Mouse (Mus musculus) hindbrain, postnatal 0 days (tissue): Measurements from ENCODE around the gene Crb2. TPM values are rescaled to one million over a fixed set of nuclear protein-coding genes. Genes with fewer than 3 reads are reported as not detected.

Experiments used
- ATAC-seq: fragments of 200-750 bp; cut with Nextera tagmentation; 2 replicates; pipeline ENCODE4 v1.8.0; 2017; ENCODE audit warnings: mild to moderate bottlenecking, moderate TSS enrichment, moderate library complexity
- DNase-seq: peaks from one replicate; pipeline ENCODE4 v3.0.0-alpha.2; 2015; ENCODE audit warnings: low spot score
- H3K27ac ChIP-seq: fragments of 300-500 bp; sonication (generic); 2 replicates; pipeline ENCODE4 v1.5.1; 2014; ENCODE audit warnings: mild to moderate bottlenecking
- H3K27me3 ChIP-seq: fragments of 300-500 bp; sonication (generic); 2 replicates; pipeline ENCODE4 v1.6.1; 2014; ENCODE audit warnings: low read length, mixed read lengths; ENCODE audit not compliant: insufficient read depth
- H3K36me3 ChIP-seq: fragments of 300-500 bp; sonication (generic); 2 replicates; pipeline ENCODE4 v1.6.1; 2014; ENCODE audit warnings: low read length, mixed read lengths; ENCODE audit not compliant: insufficient read depth
- H3K4me1 ChIP-seq: fragments of 300-500 bp; sonication (generic); 2 replicates; pipeline ENCODE4 v1.6.1; 2014; ENCODE audit warnings: antibody characterized with exemption, low read length, mixed read lengths; ENCODE audit not compliant: insufficient read depth
- H3K4me2 ChIP-seq: fragments of 300-500 bp; sonication (generic); 2 replicates; pipeline ENCODE4 v1.6.1; 2014; ENCODE audit warnings: low read depth, mild to moderate bottlenecking, low read length, moderate library complexity, mixed read lengths
- H3K4me3 ChIP-seq: fragments of 300-500 bp; sonication (generic); 2 replicates; pipeline ENCODE4 v1.5.1; 2014; ENCODE audit warnings: low read length
- H3K9ac ChIP-seq: fragments of 300-500 bp; sonication (generic); replicated peaks from 2 replicates; pipeline ENCODE4 v1.6.1; 2014; ENCODE audit warnings: mild to moderate bottlenecking, low read length, moderate library complexity, mixed read lengths
- H3K9me3 ChIP-seq: fragments of 300-500 bp; sonication (generic); 2 replicates; pipeline ENCODE4 v1.6.1; 2016; ENCODE audit warnings: low read length, mixed read lengths
- CTCF ChIP-seq: IDR thresholded peaks from 2 replicates; pipeline ENCODE4 v1.5.1; 2016; ENCODE audit warnings: antibody characterized with exemption, control low read depth, low read depth
- WGBS: fragments of 180-500 bp; shearing (Covaris S2); extraction: QIAGEN DNeasy Blood & Tissue Kit; methylation state at CpG from one replicate; pipeline ENCODE4 v1.1.7; 2014; 5-methylcytosine and 5-hydroxymethylcytosine counted together
- polyA plus RNA-seq: library from polyadenylated mRNA; unstranded; fragments of >200 nt; fragmentation: Nextera tagmentation; extraction: Ambion mirVana; gene quantifications from 2 replicates; pipeline ENCODE4 v1.2.1, GENCODE M21; 2015
- total RNA-seq: library from RNA; depleted of rRNA; stranded (reverse); fragments of >200 nt; gene quantifications from 2 replicates; pipeline ENCODE4 v1.2.3, GENCODE M21; 2014; rRNA removed

Crb2 gene
- total and polyA plus RNA-seq, 2 experiments from 2014 or later = 2.4 to 10.9 TPM

DNA sequence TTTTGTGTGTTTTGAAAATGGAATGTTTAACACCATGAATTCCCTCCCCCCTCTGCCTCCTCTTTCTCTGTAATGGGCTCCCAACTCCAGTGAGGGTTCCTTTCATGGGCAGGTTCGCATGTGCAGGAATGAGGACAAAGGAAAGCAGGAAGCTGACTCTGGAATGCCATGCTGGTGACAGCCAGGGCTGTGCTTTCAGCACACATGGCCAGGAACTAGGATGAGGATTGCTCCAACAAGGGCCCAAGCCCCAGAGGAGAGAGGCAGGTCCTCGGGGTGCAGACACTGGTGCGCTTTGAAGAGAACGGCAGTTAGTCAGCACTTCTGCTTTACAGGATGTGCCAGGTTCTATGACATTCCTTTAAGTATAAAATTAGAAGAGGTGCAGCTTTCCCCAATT lies 66.7 kb downstream of the Crb2 start:
- H3K9me3 ChIP-seq = no peaks in the 10 kb centered on the region
- DNase-seq (no peak), ATAC-seq (no peak)
- no peaks in the 10 kb centered on the region for H3K36me3 ChIP-seq
- H3K27ac ChIP-seq = peak overlapping the region; percentile 5; the same call in 1 of the 2 replicates
- no peak overlapping the region for H3K9ac ChIP-seq
- H3K4me3 ChIP-seq = no peak overlapping the region
- no peak overlapping the region for H3K4me2 ChIP-seq
- H3K27me3 ChIP-seq = no peaks in the 10 kb centered on the region
- TF ChIP-seq CTCF = no peak
- 24% methylated on average over 4 of the region's 4 CpGs for WGBS
- H3K4me1 ChIP-seq = peaks cover 8% of the 10 kb centered on the region; the same call in 1 of the 2 replicates

Other genes starting within 250 kb of the Crb2 start
- 49.6 and 85.0 TPM in 2 replicates for gene Strbp, start 72.4 kb upstream of the Crb2 start, total RNA-seq
- 97.5 and 102 TPM in 2 replicates for gene Strbp, start 72.4 kb upstream of the Crb2 start, polyA plus RNA-seq